Mouse (Mus musculus) thymus, adult 2 months (tissue): Measurements from ENCODE around the gene Shroom3.

Source experiments
- CTCF ChIP-seq: fragments of 200-500 bp; IDR thresholded peaks from 2 replicates; pipeline ENCODE4 v1.5.1; 2012; ENCODE audit warnings: mild to moderate bottlenecking, control low read depth, low read length, moderate library complexity, borderline replicate concordance; ENCODE audit not compliant: control insufficient read depth, poor library complexity, insufficient read depth; ENCODE audit errors: extremely low read depth
- POLR2A ChIP-seq: fragments of 200-500 bp; IDR thresholded peaks from 2 replicates; pipeline ENCODE4 v1.6.1; 2012; ENCODE audit warnings: mild to moderate bottlenecking, low read length, control low read depth, moderate library complexity; ENCODE audit not compliant: control insufficient read depth, poor library complexity, insufficient read depth; ENCODE audit errors: extremely low read depth

DNA sequence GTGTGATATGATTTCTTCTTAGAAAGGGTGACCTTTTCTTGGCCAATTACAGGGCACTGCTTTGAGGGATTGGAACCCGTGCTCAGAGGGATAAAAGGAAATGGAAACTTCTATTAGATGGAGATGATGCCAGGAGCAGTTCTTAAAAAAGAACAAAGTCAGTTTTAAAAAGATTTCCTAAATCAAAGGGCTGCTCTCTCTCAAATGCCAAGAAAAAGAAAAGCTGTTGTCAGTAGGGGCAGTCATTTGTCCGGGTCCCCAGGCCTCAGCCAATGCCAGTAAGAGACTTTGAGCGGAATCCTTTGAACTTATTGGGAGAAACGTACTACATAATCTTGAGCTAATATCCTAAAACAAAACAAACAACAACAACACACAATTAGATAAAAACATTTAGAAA lies 181.9 kb downstream of the Shroom3 start:
- no peak for TF ChIP-seq CTCF
- no peak for TF ChIP-seq POLR2A
